Mouse (Mus musculus): Measurements from ENCODE around the gene Usp19. TPM values are rescaled to one million over a fixed set of nuclear protein-coding genes. Genes with fewer than 3 reads are reported as not detected.

The Usp19 gene
- polyA plus RNA-seq, 1 experiment from 2014 or later: 37.1 TPM

DNA sequence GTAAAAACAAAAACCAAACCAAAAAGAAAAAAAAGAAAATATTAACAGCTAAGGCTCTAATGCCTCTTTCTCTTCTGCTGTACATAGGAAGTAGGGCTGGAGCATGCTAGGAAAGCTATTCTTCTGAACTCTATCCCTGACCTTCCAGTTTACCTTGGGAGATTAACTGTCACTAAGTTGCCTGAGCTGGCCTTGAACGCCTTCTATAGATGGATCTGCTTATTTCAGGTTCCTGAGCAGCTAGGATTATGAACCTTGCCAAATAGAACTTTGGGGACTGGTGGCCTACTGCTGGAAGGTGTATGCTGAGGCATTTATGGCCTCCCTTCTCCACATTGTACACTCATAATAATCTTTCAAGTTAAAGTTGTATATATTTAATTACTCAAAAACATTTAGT is 40.6 kb downstream of the Usp19 start:
- Histone ChIP-seq H3K4me2 (replicated peaks; ENCODE audit: low read depth, low read length) (no peak overlapping the region), H3K27ac (ENCODE audit: low read length) (no peak overlapping the region), H3K9me3 (ENCODE audit: low read length) (no peaks in the 10 kb centered on the region), H3K27me3 (replicated peaks; ENCODE audit: insufficient read depth, low read length) (no peaks in the 10 kb centered on the region), H3K36me3 (ENCODE audit: insufficient read depth, low read length) (peaks cover 46% of the 10 kb centered on the region; the same call in 1 of the 2 replicates), H3K4me1 (ENCODE audit: insufficient read depth, low read depth, low read length) (no peaks in the 10 kb centered on the region), H3K4me3 (ENCODE audit: low read depth, low read length) (no peak overlapping the region), H3K9ac (replicated peaks; ENCODE audit: low read depth) (no peak overlapping the region)
- 96% methylated on average over 1 of the region's 1 CpGs for WGBS
- no peak for TF ChIP-seq CTCF (IDR thresholded peaks at IDR 0.05)
- no peak for TF ChIP-seq EP300 (IDR thresholded peaks at IDR 0.05)
- ATAC-seq: no peak
- no peak for DNase-seq (ENCODE audit: low spot score)

GRCm38 (mm10) chr9:108531496-108531895 is 41.1 kb downstream of the Usp19 start:
- H3K4me3 ChIP-seq (ENCODE audit: low read depth, low read length): no peak overlapping the region
- H3K27me3 ChIP-seq (replicated peaks; ENCODE audit: insufficient read depth, low read length): no peaks in the 10 kb centered on the region
- no peak for ATAC-seq
- DNase-seq (ENCODE audit: low spot score): no peak
- H3K4me2 ChIP-seq (replicated peaks; ENCODE audit: low read depth, low read length): no peak overlapping the region
- H3K9ac ChIP-seq (replicated peaks; ENCODE audit: low read depth): no peak overlapping the region
- H3K27ac ChIP-seq (ENCODE audit: low read length): no peak overlapping the region
- no peaks in the 10 kb centered on the region for H3K9me3 ChIP-seq (ENCODE audit: low read length)
- peaks cover 47% of the 10 kb centered on the region; the same call in 1 of the 2 replicates for H3K36me3 ChIP-seq (ENCODE audit: insufficient read depth, low read length)
- TF ChIP-seq EP300 (IDR thresholded peaks at IDR 0.05) (no peak), CTCF (IDR thresholded peaks at IDR 0.05) (no peak)
- WGBS: 98% methylated on average over 1 of the region's 1 CpGs
- H3K4me1 ChIP-seq (ENCODE audit: insufficient read depth, low read depth, low read length): no peaks in the 10 kb centered on the region

- Histone ChIP-seq H3K27me3 (replicated peaks; ENCODE audit: insufficient read depth, low read length) (no peaks in the 10 kb centered on the region), H3K9me3 (ENCODE audit: low read length) (no peaks in the 10 kb centered on the region), H3K4me1 (ENCODE audit: insufficient read depth, low read depth, low read length) (no peaks in the 10 kb centered on the region), H3K4me2 (replicated peaks; ENCODE audit: low read depth, low read length) (no peak overlapping the region), H3K27ac (ENCODE audit: low read length) (no peak overlapping the region), H3K4me3 (ENCODE audit: low read depth, low read length) (no peak overlapping the region), H3K9ac (replicated peaks; ENCODE audit: low read depth) (no peak overlapping the region), H3K36me3 (ENCODE audit: insufficient read depth, low read length) (peaks cover 28% of the 10 kb centered on the region)
- no peak for DNase-seq (ENCODE audit: low spot score)
- no peak for TF ChIP-seq EP300 (IDR thresholded peaks at IDR 0.05)
- TF ChIP-seq CTCF (IDR thresholded peaks at IDR 0.05): no peak
- ATAC-seq: no peak
Measured at GRCm38 (mm10) chr9:108540846-108541245, 50.4 kb downstream of the Usp19 start.

- H3K36me3 ChIP-seq (ENCODE audit: insufficient read depth, low read length): peaks cover 27% of the 10 kb centered on the region
- ATAC-seq: no peak
- TF ChIP-seq EP300 (IDR thresholded peaks at IDR 0.05): no peak
- no peak for TF ChIP-seq CTCF (IDR thresholded peaks at IDR 0.05)
- no peak overlapping the region for H3K9ac ChIP-seq (replicated peaks; ENCODE audit: low read depth)
- H3K27ac ChIP-seq (ENCODE audit: low read length): no peak overlapping the region
- no peaks in the 10 kb centered on the region for H3K4me1 ChIP-seq (ENCODE audit: insufficient read depth, low read depth, low read length)
- H3K4me2 ChIP-seq (replicated peaks; ENCODE audit: low read depth, low read length): no peak overlapping the region
- no peak overlapping the region for H3K4me3 ChIP-seq (ENCODE audit: low read depth, low read length)
- no peak for DNase-seq (ENCODE audit: low spot score)
- H3K27me3 ChIP-seq (replicated peaks; ENCODE audit: insufficient read depth, low read length): no peaks in the 10 kb centered on the region
- H3K9me3 ChIP-seq (ENCODE audit: low read length): no peaks in the 10 kb centered on the region
- WGBS: 91% methylated on average over 3 of the region's 3 CpGs
Measured at GRCm38 (mm10) chr9:108545986-108546385, 55.6 kb downstream of the Usp19 start.

GRCm38 (mm10) chr9:108546875-108547274 is 56.5 kb downstream of the Usp19 start:
- Histone ChIP-seq H3K4me2 (replicated peaks; ENCODE audit: low read depth, low read length) (no peak overlapping the region), H3K9me3 (ENCODE audit: low read length) (no peaks in the 10 kb centered on the region), H3K4me3 (ENCODE audit: low read depth, low read length) (no peak overlapping the region), H3K27me3 (replicated peaks; ENCODE audit: insufficient read depth, low read length) (no peaks in the 10 kb centered on the region), H3K4me1 (ENCODE audit: insufficient read depth, low read depth, low read length) (no peaks in the 10 kb centered on the region), H3K36me3 (ENCODE audit: insufficient read depth, low read length) (peaks cover 26% of the 10 kb centered on the region), H3K27ac (ENCODE audit: low read length) (no peak overlapping the region), H3K9ac (replicated peaks; ENCODE audit: low read depth) (no peak overlapping the region)
- no peak for ATAC-seq
- no peak for DNase-seq (ENCODE audit: low spot score)
- no peak for TF ChIP-seq CTCF (IDR thresholded peaks at IDR 0.05)
- WGBS: 96% methylated on average over 1 of the region's 1 CpGs

Other genes with a start within 250 kb of the Usp19 start
- gene Dag1, start 226.6 kb upstream of the Usp19 start, polyA plus RNA-seq (2015; fragmentation: Nextera tagmentation; extraction: Ambion mirVana): 130 and 138 TPM in 2 replicates
- 15.8 and 18.3 TPM in 2 replicates for gene Nicn1, start 200.2 kb upstream of the Usp19 start, polyA plus RNA-seq (2015; fragmentation: Nextera tagmentation; extraction: Ambion mirVana)
- 9.2 and 9.8 TPM in 2 replicates for gene Amt, start 193.7 kb upstream of the Usp19 start, polyA plus RNA-seq (2015; fragmentation: Nextera tagmentation; extraction: Ambion mirVana)
- gene Rhoa, start 184.5 kb upstream of the Usp19 start, polyA plus RNA-seq (2015; fragmentation: Nextera tagmentation; extraction: Ambion mirVana): 582 and 634 TPM in 2 replicates
- 92.9 and 93.1 TPM in 2 replicates for gene Tcta, start 184.4 kb upstream of the Usp19 start, polyA plus RNA-seq (2015; fragmentation: Nextera tagmentation; extraction: Ambion mirVana)
- gene Gpx1, start 151.7 kb upstream of the Usp19 start, polyA plus RNA-seq (2015; fragmentation: Nextera tagmentation; extraction: Ambion mirVana): 1,509 and 1,541 TPM in 2 replicates
- 61.4 and 66.4 TPM in 2 replicates for gene Usp4, start 142.7 kb upstream of the Usp19 start, polyA plus RNA-seq (2015; fragmentation: Nextera tagmentation; extraction: Ambion mirVana)
- gene 1700102P08Rik, start 97.8 kb upstream of the Usp19 start, polyA plus RNA-seq (2015; fragmentation: Nextera tagmentation; extraction: Ambion mirVana): 0.35 and 0.49 TPM in 2 replicates
- 0.31 and 0.56 TPM in 2 replicates for gene Ccdc36, start 62.1 kb upstream of the Usp19 start, polyA plus RNA-seq (2015; fragmentation: Nextera tagmentation; extraction: Ambion mirVana)
- gene BC048562, start 54.1 kb upstream of the Usp19 start, polyA plus RNA-seq (2015; fragmentation: Nextera tagmentation; extraction: Ambion mirVana): not detected in 2 replicates
- 42.1 and 44.3 TPM in 2 replicates for gene Ccdc71, start 30.1 kb upstream of the Usp19 start, polyA plus RNA-seq (2015; fragmentation: Nextera tagmentation; extraction: Ambion mirVana)
- 60.5 and 77.6 TPM in 2 replicates for gene Klhdc8b, start 29.0 kb upstream of the Usp19 start, polyA plus RNA-seq (2015; fragmentation: Nextera tagmentation; extraction: Ambion mirVana)
- gene Lamb2, start 10.9 kb upstream of the Usp19 start, polyA plus RNA-seq (2015; fragmentation: Nextera tagmentation; extraction: Ambion mirVana): 54.8 and 55.2 TPM in 2 replicates
- 62.0 and 65.7 TPM in 2 replicates for gene Qars, start 17.1 kb downstream of the Usp19 start, polyA plus RNA-seq (2015; fragmentation: Nextera tagmentation; extraction: Ambion mirVana)
- gene Qrich1, start 26.2 kb downstream of the Usp19 start, polyA plus RNA-seq (2015; fragmentation: Nextera tagmentation; extraction: Ambion mirVana): 58.1 and 58.3 TPM in 2 replicates
- 55.6 and 56.2 TPM in 2 replicates for gene Impdh2, start 69.7 kb downstream of the Usp19 start, polyA plus RNA-seq (2015; fragmentation: Nextera tagmentation; extraction: Ambion mirVana)
- 65.7 and 66.3 TPM in 2 replicates for gene Ndufaf3, start 76.8 kb downstream of the Usp19 start, polyA plus RNA-seq (2015; fragmentation: Nextera tagmentation; extraction: Ambion mirVana)
- gene Dalrd3, start 79.3 kb downstream of the Usp19 start, polyA plus RNA-seq (2015; fragmentation: Nextera tagmentation; extraction: Ambion mirVana): 74.0 and 78.4 TPM in 2 replicates
- gene Wdr6, start 88.1 kb downstream of the Usp19 start, polyA plus RNA-seq (2015; fragmentation: Nextera tagmentation; extraction: Ambion mirVana): 36.6 and 39.5 TPM in 2 replicates
- 3.2 and 4.1 TPM in 2 replicates for gene P4htm, start 107.1 kb downstream of the Usp19 start, polyA plus RNA-seq (2015; fragmentation: Nextera tagmentation; extraction: Ambion mirVana)
- 31.1 and 33.2 TPM in 2 replicates for gene Arih2, start 158.8 kb downstream of the Usp19 start, polyA plus RNA-seq (2015; fragmentation: Nextera tagmentation; extraction: Ambion mirVana)
- gene Slc25a20, start 171.5 kb downstream of the Usp19 start, polyA plus RNA-seq (2015; fragmentation: Nextera tagmentation; extraction: Ambion mirVana): 58.7 and 60.2 TPM in 2 replicates
- gene Prkar2a, start 198.7 kb downstream of the Usp19 start, polyA plus RNA-seq (2015; fragmentation: Nextera tagmentation; extraction: Ambion mirVana): 16.4 and 17.8 TPM in 2 replicates

Measured in lung, postnatal 0 days (tissue).